Mouse (Mus musculus): ENCODE measurements around the gene Rxfp1. TPM values are rescaled to one million over a fixed set of nuclear protein-coding genes. Genes with fewer than 3 reads are reported as not detected.
"Not testable (repeated sequence)": the region's sequence is repeated elsewhere in the genome, so short reads cannot be mapped to it uniquely, and the experiment has no call there.

Rxfp1 gene
- polyA plus RNA-seq, 1 experiment from 2014 or later: 0.55 TPM

DNA sequence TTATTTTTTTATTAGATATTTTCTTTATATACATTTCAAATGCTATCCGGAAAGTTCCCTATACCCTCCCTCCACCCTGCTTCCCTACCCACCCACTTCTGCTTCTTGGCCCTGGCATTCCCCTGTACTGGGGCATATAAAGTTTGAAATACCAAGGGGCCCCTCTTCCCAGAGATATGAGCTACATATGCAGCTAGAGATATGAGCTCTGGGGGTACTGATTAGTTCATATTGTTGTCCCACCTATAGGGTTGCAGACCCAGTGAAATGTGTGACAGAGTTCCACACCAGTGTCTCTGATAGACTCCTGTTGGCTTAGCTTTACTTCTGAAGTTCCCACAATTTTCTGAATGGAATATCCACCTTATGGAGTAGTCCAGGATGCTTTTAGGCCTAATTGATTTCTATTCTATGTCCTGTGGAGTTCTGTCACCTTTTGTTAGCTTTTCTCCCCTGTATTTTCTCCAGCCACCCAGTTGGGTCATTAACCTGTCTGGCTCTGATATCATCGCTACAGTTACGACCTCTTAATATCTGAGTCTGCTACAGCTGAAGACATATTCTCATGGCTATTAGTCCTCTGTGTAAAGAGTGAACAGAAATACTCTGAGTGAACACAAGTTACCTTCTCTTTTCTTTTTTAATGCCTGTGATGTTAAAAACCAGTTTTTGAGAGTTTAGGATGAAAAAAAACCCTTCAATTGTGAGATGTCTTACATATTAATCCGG lies 16.8 kb downstream of the Rxfp1 start:
- no peaks in the 10 kb centered on the region for H3K27me3 ChIP-seq
- no peaks in the 10 kb centered on the region for H3K4me1 ChIP-seq (replicated peaks)
- no peak for ATAC-seq (ENCODE audit: insufficient number of reproducible peaks, insufficient read depth, low FRiP score, low TSS enrichment, low read depth)
- H3K27ac ChIP-seq: no peak overlapping the region
- H3K4me3 ChIP-seq (replicated peaks): no peak overlapping the region
- H3K4me2 ChIP-seq: no peak overlapping the region
- H3K9ac ChIP-seq (replicated peaks): no peak overlapping the region
- no peaks in the 10 kb centered on the region for H3K36me3 ChIP-seq
- WGBS: 83% methylated on average over 4 of the region's 4 CpGs
- H3K9me3 ChIP-seq: no peaks in the 10 kb centered on the region

DNA sequence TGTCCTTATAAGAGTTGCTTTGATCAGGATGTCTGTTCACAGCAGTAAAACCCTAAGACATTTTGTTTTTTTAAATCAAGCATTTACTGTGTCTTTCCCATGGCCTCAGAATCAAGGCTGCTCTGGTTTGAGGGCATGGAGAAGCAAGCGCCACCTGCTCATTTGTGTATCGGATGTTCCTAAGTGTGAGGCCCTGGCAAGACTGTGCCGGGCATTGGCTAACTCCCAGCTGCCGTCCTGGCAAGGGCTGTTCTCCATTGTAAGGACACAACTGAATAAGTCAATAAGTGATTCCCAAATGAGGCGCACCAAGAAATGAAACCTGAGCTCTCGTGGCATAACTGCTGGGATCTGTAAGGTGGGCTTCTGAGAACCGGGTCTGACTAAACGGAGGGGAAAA lies 31.2 kb downstream of the Rxfp1 start:
- 78% methylated on average over 8 of the region's 8 CpGs for WGBS
- Histone ChIP-seq H3K4me3 (replicated peaks) (no peak overlapping the region), H3K9me3 (peaks cover 8% of the 10 kb centered on the region; the same call in 1 of the 2 replicates), H3K27ac (no peak overlapping the region), H3K4me1 (replicated peaks) (0 out of 2 replicates have a peak, but pooled peaks cover 6% of the 10 kb centered on the region), H3K9ac (replicated peaks) (no peak overlapping the region), H3K4me2 (no peak overlapping the region), H3K27me3 (no peaks in the 10 kb centered on the region), H3K36me3 (no peaks in the 10 kb centered on the region)
- no peak for ATAC-seq (ENCODE audit: insufficient number of reproducible peaks, insufficient read depth, low FRiP score, low TSS enrichment, low read depth)

DNA sequence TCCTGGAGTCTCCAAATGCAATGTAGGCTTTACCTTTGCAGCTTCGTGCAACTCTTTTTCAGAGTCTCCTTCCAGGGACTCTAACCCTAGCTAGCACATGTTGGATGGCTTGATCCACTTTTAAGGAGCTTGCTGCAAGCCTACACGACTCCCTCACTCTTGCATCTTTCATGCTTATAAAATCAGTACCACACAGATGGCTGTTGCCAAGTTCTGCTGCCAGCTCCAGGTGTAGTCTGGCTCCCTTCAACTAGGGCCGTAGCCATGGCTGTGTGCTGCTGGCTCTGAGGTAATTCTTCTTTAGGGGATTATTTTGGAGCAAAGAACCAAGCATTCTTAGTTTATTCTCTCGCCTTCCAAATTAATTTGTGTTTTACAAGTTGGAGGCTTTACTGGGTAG lies 34.5 kb downstream of the Rxfp1 start:
- ATAC-seq (ENCODE audit: insufficient number of reproducible peaks, insufficient read depth, low FRiP score, low TSS enrichment, low read depth): no peak
- peaks cover 8% of the 10 kb centered on the region; the same call in 1 of the 2 replicates for H3K9me3 ChIP-seq
- H3K27me3 ChIP-seq: no peaks in the 10 kb centered on the region
- no peak overlapping the region for H3K4me3 ChIP-seq (replicated peaks)
- no peaks in the 10 kb centered on the region for H3K36me3 ChIP-seq
- 63% methylated on average over 4 of the region's 4 CpGs for WGBS
- H3K9ac ChIP-seq (replicated peaks): no peak overlapping the region
- 0 out of 2 replicates have a peak, but pooled peaks cover 6% of the 10 kb centered on the region for H3K4me1 ChIP-seq (replicated peaks)
- H3K27ac ChIP-seq: no peak overlapping the region
- no peak overlapping the region for H3K4me2 ChIP-seq

DNA sequence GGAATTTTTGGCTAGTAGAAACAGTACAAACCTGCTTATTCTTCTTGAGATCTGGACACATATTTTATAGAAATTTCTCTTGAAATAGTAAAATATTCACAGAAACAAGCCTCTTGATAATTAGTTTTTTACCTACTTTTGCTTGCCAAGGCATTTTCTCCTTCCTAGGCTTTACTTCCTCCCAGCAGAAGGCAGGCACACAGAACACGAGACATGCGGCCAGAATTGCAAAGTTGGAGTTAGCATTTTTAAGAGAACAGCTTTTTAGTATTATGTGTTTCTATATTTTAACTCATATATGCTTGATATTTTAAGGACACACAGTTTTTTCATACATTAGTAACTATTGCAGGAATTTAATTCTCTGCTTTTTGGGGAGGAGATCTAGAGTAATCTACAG lies 45.7 kb downstream of the Rxfp1 start:
- H3K9me3 ChIP-seq: no peaks in the 10 kb centered on the region; the same call in 1 of the 2 replicates
- no peak overlapping the region for H3K4me3 ChIP-seq (replicated peaks)
- no peak for ATAC-seq (ENCODE audit: insufficient number of reproducible peaks, insufficient read depth, low FRiP score, low TSS enrichment, low read depth)
- WGBS: 92% methylated on average over 2 of the region's 2 CpGs
- no peak overlapping the region for H3K27ac ChIP-seq
- no peak overlapping the region for H3K4me2 ChIP-seq
- H3K4me1 ChIP-seq (replicated peaks): no peaks in the 10 kb centered on the region
- no peaks in the 10 kb centered on the region for H3K27me3 ChIP-seq
- H3K9ac ChIP-seq (replicated peaks): no peak overlapping the region
- H3K36me3 ChIP-seq: no peaks in the 10 kb centered on the region

DNA sequence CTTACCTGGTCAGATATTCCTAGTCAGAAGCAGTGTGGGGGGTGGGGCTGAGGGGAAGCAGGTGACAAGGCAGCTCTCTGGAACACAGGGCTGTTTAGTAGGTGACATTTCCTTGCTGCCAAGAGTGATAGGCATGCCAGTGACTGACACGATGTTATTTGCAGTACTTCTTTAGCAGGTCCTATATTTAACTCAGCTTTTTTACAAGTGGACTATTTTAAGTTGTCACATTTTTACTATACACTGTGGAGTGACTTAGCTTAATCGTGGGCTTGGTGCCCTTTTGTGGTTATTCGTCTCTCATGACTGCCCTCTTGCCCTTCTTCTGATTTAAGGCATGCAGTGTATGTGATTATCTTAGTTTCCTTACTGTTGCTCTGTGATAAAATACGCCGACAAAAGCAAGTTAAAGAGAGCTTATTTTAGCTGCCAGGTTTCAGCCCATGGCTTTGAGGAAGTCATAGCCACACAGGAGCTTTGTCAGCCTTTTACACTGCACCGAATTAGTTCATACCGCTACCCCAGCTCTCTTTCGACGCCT lies 47.5 kb downstream of the Rxfp1 start:
- no peaks in the 10 kb centered on the region; the same call in 1 of the 2 replicates for H3K9me3 ChIP-seq
- no peak for ATAC-seq (ENCODE audit: insufficient number of reproducible peaks, insufficient read depth, low FRiP score, low TSS enrichment, low read depth)
- H3K4me1 ChIP-seq (replicated peaks): no peaks in the 10 kb centered on the region
- H3K4me2 ChIP-seq: no peak overlapping the region
- H3K27me3 ChIP-seq: no peaks in the 10 kb centered on the region
- 86% methylated on average over 9 of the region's 9 CpGs for WGBS
- H3K9ac ChIP-seq (replicated peaks): no peak overlapping the region
- H3K36me3 ChIP-seq: no peaks in the 10 kb centered on the region
- H3K4me3 ChIP-seq (replicated peaks): no peak overlapping the region
- no peak overlapping the region for H3K27ac ChIP-seq

DNA sequence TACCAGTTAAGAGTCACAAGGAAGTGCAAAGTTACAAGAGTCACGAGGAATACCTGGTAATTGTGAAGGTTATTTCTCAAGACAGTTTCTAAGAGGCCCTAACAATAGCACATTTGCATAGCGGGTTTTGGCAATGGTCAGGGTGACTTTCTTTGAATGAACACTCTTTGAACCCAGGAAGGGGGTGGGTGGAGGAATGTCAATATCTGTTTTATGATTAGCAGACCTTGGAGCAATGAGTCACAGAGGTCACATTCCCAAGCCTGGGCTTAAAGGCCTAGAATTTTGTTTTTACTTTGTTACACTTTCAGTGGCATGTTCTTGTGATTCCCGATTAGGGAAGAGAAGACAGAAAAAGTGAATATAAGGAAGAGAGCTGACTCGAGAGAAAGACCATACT lies 49.6 kb downstream of the Rxfp1 start:
- not testable (repeated sequence) for H3K4me2 ChIP-seq; H3K9ac ChIP-seq (replicated peaks); H3K36me3 ChIP-seq; H3K27ac ChIP-seq; H3K9me3 ChIP-seq; H3K4me3 ChIP-seq (replicated peaks); H3K27me3 ChIP-seq; H3K4me1 ChIP-seq (replicated peaks); ATAC-seq (ENCODE audit: insufficient number of reproducible peaks, insufficient read depth, low FRiP score, low TSS enrichment, low read depth)
- 85% methylated on average over 4 of the region's 4 CpGs for WGBS

DNA sequence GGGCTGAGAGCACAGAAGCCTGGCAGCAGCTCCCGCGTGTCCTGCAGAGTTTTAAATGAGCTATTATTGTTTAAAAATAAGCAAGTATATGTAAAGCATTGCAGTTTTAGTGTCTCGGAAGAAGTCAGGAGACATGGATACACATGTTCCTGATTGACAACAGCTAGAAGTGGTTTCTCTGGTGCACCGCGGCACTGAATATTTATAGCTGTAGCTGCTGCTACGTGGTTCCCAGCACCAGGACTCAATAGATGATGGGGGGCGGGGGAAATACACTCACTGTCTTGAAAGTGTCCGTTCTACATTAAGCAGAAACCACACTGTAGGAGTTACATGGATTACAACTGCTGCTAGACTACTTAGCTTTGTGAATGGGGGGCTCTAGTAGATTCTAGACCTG lies 54.2 kb downstream of the Rxfp1 start:
- Histone ChIP-seq H3K36me3 (no peaks in the 10 kb centered on the region), H3K4me3 (replicated peaks) (no peak overlapping the region), H3K9ac (replicated peaks) (no peak overlapping the region), H3K27ac (no peak overlapping the region), H3K9me3 (no peaks in the 10 kb centered on the region; the same call in 1 of the 2 replicates), H3K4me2 (no peak overlapping the region), H3K27me3 (no peaks in the 10 kb centered on the region), H3K4me1 (replicated peaks) (no peaks in the 10 kb centered on the region; the same call in 1 of the 2 replicates)
- WGBS: 57% methylated on average over 8 of the region's 8 CpGs
- no peak for ATAC-seq (ENCODE audit: insufficient number of reproducible peaks, insufficient read depth, low FRiP score, low TSS enrichment, low read depth)

DNA sequence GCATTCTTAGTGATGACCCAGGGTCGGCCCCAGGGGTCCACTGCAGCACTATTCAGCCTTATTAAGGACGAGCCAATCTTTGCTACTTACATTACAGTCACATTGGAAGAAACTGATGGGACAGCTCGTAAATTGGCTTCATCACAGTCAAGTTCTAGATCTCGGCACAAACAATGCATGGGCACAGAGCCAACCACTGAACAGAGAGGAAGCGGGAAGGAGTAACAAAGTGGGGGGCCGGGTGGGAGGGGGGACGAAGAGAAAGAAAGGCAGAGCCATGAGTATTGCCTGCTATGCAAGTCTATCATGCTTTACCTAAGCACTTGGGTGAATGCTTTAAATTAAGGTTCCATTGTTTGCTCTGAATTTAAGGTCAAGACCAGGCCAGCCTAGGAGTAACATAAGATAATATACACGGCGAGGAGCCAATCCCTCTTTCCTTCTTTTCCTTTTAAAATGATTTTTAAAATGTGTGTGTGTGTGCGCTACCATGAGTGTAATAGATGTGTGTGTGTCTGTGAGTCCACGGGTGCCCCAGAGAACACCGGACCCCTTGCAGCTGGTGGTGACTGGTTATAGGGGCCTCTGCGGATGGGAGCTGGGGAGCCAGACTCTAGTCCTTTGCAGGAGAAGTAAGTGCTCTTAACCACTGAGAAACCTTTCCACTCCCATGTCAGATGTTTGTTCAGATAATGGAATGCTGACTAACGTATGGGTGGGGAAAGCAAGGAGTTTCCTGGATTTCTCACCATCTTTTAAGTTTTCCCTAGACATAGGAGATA lies 55.1 kb downstream of the Rxfp1 start:
- no peak overlapping the region for H3K9ac ChIP-seq (replicated peaks)
- H3K27me3 ChIP-seq: no peaks in the 10 kb centered on the region
- H3K4me2 ChIP-seq: no peak overlapping the region
- no peak overlapping the region for H3K4me3 ChIP-seq (replicated peaks)
- H3K27ac ChIP-seq: no peak overlapping the region
- H3K36me3 ChIP-seq: no peaks in the 10 kb centered on the region
- WGBS: 73% methylated on average over 14 of the region's 14 CpGs
- ATAC-seq (ENCODE audit: insufficient number of reproducible peaks, insufficient read depth, low FRiP score, low TSS enrichment, low read depth): no peak
- H3K4me1 ChIP-seq (replicated peaks): no peaks in the 10 kb centered on the region; the same call in 1 of the 2 replicates
- H3K9me3 ChIP-seq: no peaks in the 10 kb centered on the region; the same call in 1 of the 2 replicates

DNA sequence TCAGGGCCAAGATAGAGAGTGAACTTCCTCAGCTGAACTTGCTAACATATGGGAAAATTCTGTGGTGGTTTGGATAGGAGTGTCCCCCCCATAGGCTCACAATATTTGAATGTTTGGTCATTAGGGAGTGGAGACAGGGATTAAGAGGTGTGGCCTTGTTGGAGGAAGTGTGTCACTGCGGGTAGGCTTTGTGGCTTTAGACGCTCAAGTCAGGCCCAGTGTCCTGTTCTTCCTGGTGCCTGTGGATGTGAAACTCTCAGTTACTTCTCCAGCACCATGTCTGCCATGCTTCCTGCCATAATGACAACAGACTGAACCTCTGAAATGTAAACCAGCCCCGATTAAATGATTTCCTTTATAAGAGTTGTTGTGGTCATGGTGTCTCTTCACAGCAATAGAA lies 61.3 kb downstream of the Rxfp1 start:
- WGBS: 93% methylated on average over 3 of the region's 3 CpGs
- ATAC-seq (ENCODE audit: insufficient number of reproducible peaks, insufficient read depth, low FRiP score, low TSS enrichment, low read depth): no peak
- H3K9ac ChIP-seq (replicated peaks): no peak overlapping the region
- H3K4me2 ChIP-seq: no peak overlapping the region
- H3K4me3 ChIP-seq (replicated peaks): no peak overlapping the region
- no peaks in the 10 kb centered on the region for H3K27me3 ChIP-seq
- peaks cover 10% of the 10 kb centered on the region; the same call in 1 of the 2 replicates for H3K4me1 ChIP-seq (replicated peaks)
- no peaks in the 10 kb centered on the region for H3K9me3 ChIP-seq
- no peak overlapping the region for H3K27ac ChIP-seq
- H3K36me3 ChIP-seq: no peaks in the 10 kb centered on the region

DNA sequence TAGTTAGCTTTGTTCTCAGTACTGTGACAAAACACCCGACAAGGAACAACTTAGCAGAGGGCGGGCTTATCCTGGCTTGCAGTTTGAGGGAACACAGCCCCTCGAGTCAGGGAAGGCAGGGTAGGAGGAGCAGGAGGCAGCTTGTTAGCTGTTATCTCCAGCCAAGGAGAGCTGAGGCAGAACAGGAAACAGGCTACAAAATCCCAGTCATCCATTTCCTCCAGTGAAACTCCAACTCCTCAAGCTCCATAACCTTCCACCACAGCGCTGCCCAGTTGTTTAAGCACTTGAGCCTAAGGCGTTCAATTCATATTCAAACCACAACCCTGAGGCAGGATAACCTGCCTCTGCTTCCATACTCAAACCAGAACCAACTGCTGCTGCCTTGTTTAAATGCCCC lies 63.0 kb downstream of the Rxfp1 start:
- no peak overlapping the region for H3K4me2 ChIP-seq
- H3K4me1 ChIP-seq (replicated peaks): peaks cover 11% of the 10 kb centered on the region; the same call in 1 of the 2 replicates
- no peaks in the 10 kb centered on the region for H3K36me3 ChIP-seq
- no peak overlapping the region for H3K27ac ChIP-seq
- ATAC-seq (ENCODE audit: insufficient number of reproducible peaks, insufficient read depth, low FRiP score, low TSS enrichment, low read depth): no peak
- H3K27me3 ChIP-seq: no peaks in the 10 kb centered on the region
- no peaks in the 10 kb centered on the region for H3K9me3 ChIP-seq
- no peak overlapping the region for H3K9ac ChIP-seq (replicated peaks)
- 84% methylated on average over 5 of the region's 5 CpGs for WGBS
- no peak overlapping the region for H3K4me3 ChIP-seq (replicated peaks)

DNA sequence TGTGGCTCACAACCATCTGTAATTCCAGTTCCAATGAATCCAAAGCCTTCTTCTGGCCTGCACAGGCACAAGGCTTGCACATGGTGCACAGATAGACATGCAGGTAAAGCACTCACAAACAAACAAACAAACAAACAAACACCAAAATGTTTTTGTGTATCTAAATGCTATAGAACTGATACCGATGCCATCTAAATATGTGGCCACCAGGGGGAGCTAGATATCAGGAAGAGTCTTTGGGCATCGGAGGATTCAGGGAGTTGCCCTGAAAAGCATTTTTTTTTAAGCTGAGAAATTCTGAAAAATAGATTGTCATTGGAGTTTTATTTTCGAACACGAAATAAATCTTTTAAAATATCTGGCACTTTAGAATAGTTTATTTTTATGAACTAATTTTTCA lies 64.6 kb downstream of the Rxfp1 start:
- Histone ChIP-seq H3K4me3 (replicated peaks) (no peak overlapping the region), H3K27me3 (no peaks in the 10 kb centered on the region), H3K4me1 (replicated peaks) (peaks cover 11% of the 10 kb centered on the region; the same call in 1 of the 2 replicates), H3K9ac (replicated peaks) (no peak overlapping the region), H3K27ac (no peak overlapping the region), H3K9me3 (no peaks in the 10 kb centered on the region), H3K4me2 (no peak overlapping the region), H3K36me3 (no peaks in the 10 kb centered on the region)
- 19% methylated on average over 4 of the region's 4 CpGs for WGBS
- no peak for ATAC-seq (ENCODE audit: insufficient number of reproducible peaks, insufficient read depth, low FRiP score, low TSS enrichment, low read depth)

Measured in limb, embryonic 12.5 days (tissue).